Mouse (Mus musculus) heart, embryonic 16.5 days (tissue): Measurements from ENCODE around the gene Ncam1. TPM values are rescaled to one million over a fixed set of nuclear protein-coding genes. Genes with fewer than 3 reads are reported as not detected.

Experiments
- ATAC-seq: fragments of 200-750 bp; cut with Nextera tagmentation; replicated peaks from 2 replicates; pipeline ENCODE4 v1.8.0; 2017; ENCODE audit warnings: moderate number of reproducible peaks; ENCODE audit not compliant: insufficient read depth, low FRiP score; ENCODE audit errors: extremely low read depth
- H3K27ac ChIP-seq: fragments of 300-500 bp; sonication (generic); 2 replicates; pipeline ENCODE4 v1.5.1; 2014; ENCODE audit warnings: mild to moderate bottlenecking, low read length, control low read depth, moderate library complexity
- H3K27me3 ChIP-seq: fragments of 300-500 bp; sonication (generic); 2 replicates; pipeline ENCODE4 v1.6.1; 2014; ENCODE audit warnings: low read length, mixed read lengths; ENCODE audit not compliant: control insufficient read depth, insufficient read depth
- H3K36me3 ChIP-seq: fragments of 300-500 bp; sonication (generic); 2 replicates; pipeline ENCODE4 v1.6.1; 2014; ENCODE audit not compliant: control insufficient read depth, insufficient read depth
- H3K4me1 ChIP-seq: fragments of 300-500 bp; sonication (generic); 2 replicates; pipeline ENCODE4 v1.6.1; 2014; ENCODE audit warnings: low read length, mixed read lengths; ENCODE audit not compliant: control insufficient read depth, insufficient read depth
- H3K4me2 ChIP-seq: fragments of 300-500 bp; sonication (generic); 2 replicates; pipeline ENCODE4 v1.6.1; 2014; ENCODE audit warnings: low read depth, mild to moderate bottlenecking, control low read depth, low read length
- H3K4me3 ChIP-seq: fragments of 300-500 bp; sonication (generic); 2 replicates; pipeline ENCODE4 v1.5.1; 2014; ENCODE audit warnings: mild to moderate bottlenecking, control low read depth, low read length
- H3K9ac ChIP-seq: fragments of 300-500 bp; sonication (generic); 2 replicates; pipeline ENCODE4 v1.6.1; 2014; ENCODE audit warnings: low read length, control low read depth
- H3K9me3 ChIP-seq: fragments of 300-500 bp; sonication (generic); replicated peaks from 2 replicates; pipeline ENCODE4 v1.6.1; 2016; ENCODE audit warnings: low read length; ENCODE audit not compliant: control insufficient read depth
- WGBS: fragments of 180-500 bp; shearing (Covaris S2); extraction: QIAGEN DNeasy Blood & Tissue Kit; methylation state at CpG from one replicate; pipeline ENCODE4 v1.1.7; 2014; 5-methylcytosine and 5-hydroxymethylcytosine counted together
- polyA plus RNA-seq: library from polyadenylated mRNA; unstranded; fragments of >200 nt; fragmentation: Nextera tagmentation; extraction: Ambion mirVana; gene quantifications from 2 replicates; pipeline ENCODE4 v1.2.1, GENCODE M21; 2015

Gene Ncam1
- polyA plus RNA-seq, 1 experiment from 2014 or later, result 153 TPM

DNA sequence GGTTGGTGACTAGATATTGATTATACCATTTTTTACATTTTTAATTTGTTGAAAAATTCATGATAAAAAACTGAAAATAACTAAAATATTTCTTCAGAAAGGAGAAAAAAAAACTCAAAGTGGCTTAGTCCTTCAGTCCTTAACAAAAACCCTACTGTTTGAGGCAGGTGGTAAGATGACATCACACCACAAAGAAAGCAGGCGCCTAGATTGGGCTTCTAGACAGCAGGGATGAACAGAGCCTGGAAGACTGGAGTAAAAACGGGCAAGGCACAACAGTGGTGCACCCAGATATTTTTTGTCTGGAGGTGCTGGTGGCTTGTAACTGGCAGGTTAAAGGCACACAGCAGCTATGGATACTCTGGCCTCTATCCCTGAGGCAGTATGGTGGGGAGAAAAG is 168.4 kb downstream of the Ncam1 start:
- H3K4me2 ChIP-seq, result no peak overlapping the region
- no peaks in the 10 kb centered on the region for H3K36me3 ChIP-seq
- no peak overlapping the region for H3K27ac ChIP-seq
- H3K4me3 ChIP-seq, result no peak overlapping the region
- peaks cover 7% of the 10 kb centered on the region for H3K4me1 ChIP-seq
- no peaks in the 10 kb centered on the region for H3K27me3 ChIP-seq
- 77% methylated on average over 2 of the region's 2 CpGs for WGBS
- no peak for ATAC-seq
- no peak overlapping the region for H3K9ac ChIP-seq
- no peaks in the 10 kb centered on the region for H3K9me3 ChIP-seq

DNA sequence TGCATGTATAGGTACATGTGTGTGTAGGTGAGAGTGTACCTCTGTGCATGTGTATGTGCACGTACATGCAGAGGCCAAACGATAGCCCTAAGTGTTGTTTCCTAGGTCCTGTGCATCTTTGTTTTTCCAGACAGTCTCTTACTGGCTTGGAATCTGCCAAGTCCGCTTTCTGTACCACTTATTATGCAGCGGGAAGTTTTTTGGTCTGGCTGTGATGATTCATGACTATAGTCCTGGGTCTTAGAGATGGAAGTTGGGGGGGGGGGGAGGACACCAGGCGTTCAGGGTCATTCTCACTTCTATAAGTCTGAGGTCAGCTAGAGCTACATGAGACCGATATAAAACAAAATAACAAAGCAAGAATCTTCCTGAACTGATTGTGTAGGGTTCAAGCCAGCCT is 173.8 kb downstream of the Ncam1 start:
- H3K27me3 ChIP-seq, result no peaks in the 10 kb centered on the region

DNA sequence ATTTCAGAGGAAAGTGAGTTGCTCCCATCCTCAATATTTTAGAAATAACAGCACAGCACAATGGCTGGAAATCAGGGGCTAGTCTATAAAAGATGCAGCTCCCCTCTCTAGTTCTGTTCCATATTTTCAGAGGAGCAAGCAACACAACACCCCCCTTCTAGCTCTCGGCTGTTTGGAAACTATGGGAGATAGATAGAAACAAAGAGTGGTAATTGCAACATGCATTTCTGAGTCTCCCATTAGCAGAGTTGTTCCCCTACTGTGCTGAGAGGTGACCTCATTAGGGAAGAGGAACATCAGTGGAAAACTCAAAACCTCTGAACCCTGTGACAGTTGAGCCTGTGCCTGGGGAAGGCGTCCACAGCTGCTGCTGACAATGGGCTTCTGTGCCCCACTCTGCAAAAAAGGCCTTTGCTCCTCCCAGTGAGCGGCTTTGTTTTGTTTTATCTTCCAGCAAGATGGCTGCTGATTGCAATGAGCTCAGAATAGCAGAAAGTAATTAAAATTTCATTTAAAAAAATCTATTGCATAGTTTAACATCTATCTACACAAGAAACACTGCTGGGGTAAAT is 174.7 kb downstream of the Ncam1 start:
- H3K4me2 ChIP-seq, result no peak overlapping the region
- ATAC-seq, result no peak
- 68% methylated on average over 3 of the region's 3 CpGs for WGBS
- no peaks in the 10 kb centered on the region for H3K36me3 ChIP-seq
- H3K9me3 ChIP-seq, result no peaks in the 10 kb centered on the region
- no peaks in the 10 kb centered on the region for H3K27me3 ChIP-seq
- no peak overlapping the region for H3K27ac ChIP-seq
- H3K4me1 ChIP-seq, result peaks cover 7% of the 10 kb centered on the region
- H3K4me3 ChIP-seq, result no peak overlapping the region
- H3K9ac ChIP-seq, result no peak overlapping the region

More for the DNA sequence above, 173.8 kb downstream of the Ncam1 start:
- Histone ChIP-seq H3K4me3 (no peak overlapping the region), H3K36me3 (no peaks in the 10 kb centered on the region), H3K4me2 (no peak overlapping the region), H3K4me1 (peaks cover 4% of the 10 kb centered on the region), H3K27ac (no peak overlapping the region), H3K9ac (no peak overlapping the region), H3K9me3 (no peaks in the 10 kb centered on the region)
- 88% methylated on average over 6 of the region's 6 CpGs for WGBS
- no peak for ATAC-seq

DNA sequence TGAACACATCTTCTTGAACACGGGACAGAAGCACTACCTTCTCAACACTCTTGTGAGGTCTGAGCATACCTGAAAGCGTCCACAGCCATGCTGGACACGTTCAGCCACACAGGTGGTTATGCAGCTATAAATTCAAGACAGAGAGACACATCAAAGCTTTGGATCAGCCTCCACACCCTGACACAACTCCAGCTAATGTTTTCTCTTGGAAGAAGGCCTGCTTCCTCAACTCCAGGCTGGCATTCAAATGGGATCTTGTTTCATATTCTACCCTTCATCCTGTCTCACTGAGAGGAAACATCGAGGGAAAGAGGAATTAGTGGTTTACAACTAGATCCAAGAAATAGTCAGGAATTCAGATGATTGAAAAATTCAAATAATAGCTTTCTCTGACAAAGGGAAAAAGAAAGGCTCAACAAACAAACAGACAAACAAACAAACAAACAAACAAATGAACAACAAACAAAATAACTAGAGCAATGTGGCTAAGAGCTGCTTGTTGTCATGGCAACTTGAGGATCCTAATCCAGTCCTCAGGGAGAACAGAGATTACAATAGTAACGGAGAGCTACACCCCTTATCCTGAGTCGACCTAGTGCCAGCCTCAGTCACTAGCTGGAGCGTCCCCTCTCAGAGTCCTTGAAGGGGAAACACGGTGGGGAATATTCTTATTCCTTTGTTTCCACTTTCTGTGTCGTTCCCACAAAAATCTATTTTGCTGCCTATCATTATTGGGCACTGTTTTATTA is 175.6 kb downstream of the Ncam1 start:
- H3K4me3 ChIP-seq, result no peak overlapping the region
- H3K27ac ChIP-seq, result no peak overlapping the region
- H3K9me3 ChIP-seq, result no peaks in the 10 kb centered on the region
- no peak overlapping the region for H3K9ac ChIP-seq
- no peak for ATAC-seq
- WGBS, result 76% methylated on average over 9 of the region's 9 CpGs
- peaks cover 14% of the 10 kb centered on the region for H3K4me1 ChIP-seq
- no peaks in the 10 kb centered on the region for H3K36me3 ChIP-seq
- no peak overlapping the region for H3K4me2 ChIP-seq
- H3K27me3 ChIP-seq, result no peaks in the 10 kb centered on the region

DNA sequence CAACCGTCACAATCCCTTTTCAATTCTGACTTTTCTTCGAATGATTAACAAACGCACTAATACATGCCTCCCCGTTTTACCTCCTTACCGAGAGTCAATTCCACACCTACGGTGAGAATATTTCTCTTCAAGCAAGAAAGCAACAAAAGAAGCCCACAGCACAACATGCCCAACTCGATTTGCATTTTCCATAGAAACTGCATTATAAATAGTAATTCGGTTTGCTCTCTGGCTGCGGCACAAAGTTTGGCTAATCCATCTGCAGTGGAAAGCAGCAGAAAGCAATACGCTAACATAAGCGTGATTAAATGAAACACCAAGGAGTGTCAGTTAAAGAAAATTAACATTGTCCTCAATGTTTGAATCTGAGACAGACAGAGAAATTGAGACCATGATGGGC is 177.0 kb downstream of the Ncam1 start:
- no peaks in the 10 kb centered on the region for H3K27me3 ChIP-seq
- no peak for ATAC-seq
- 95% methylated on average over 11 of the region's 11 CpGs for WGBS
- H3K9ac ChIP-seq, result no peak overlapping the region
- no peaks in the 10 kb centered on the region for H3K9me3 ChIP-seq
- H3K27ac ChIP-seq, result no peak overlapping the region
- no peak overlapping the region for H3K4me3 ChIP-seq
- no peak overlapping the region for H3K4me2 ChIP-seq
- H3K4me1 ChIP-seq, result peaks cover 16% of the 10 kb centered on the region
- no peaks in the 10 kb centered on the region for H3K36me3 ChIP-seq

DNA sequence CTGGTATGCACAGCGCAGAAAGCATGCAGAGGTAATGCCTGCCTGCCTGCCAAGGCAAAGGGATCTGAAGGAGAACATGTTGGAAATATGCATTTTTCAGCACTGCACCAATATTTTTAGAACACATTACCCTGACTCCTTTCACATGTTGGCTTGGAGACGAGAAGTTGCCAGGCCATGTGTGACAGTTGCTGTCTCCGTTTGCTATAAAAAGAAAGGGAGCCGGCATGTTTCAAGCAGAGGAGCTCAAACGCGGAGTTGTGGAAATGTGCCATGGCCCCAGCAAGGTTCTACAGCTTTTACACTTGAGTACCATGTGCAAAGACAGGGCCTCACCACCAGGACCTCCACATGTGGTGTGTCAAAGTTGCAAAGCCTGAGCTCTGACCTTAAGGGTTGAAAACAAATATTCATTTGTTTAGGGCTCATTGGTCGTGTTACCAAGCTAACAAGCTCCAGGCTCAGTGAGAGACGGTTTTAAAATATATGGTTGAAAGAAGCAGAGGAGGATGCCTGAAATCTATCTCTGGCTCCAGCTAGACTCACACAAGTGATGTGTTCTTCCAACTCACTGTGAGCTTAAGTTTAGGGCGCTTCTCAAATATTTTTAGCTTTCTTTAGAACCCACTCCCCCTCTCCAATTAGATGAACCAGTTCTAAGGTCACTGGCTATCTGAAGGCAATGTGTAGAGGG is 179.9 kb downstream of the Ncam1 start:
- no peak for ATAC-seq
- Histone ChIP-seq H3K27ac (no peak overlapping the region), H3K36me3 (no peaks in the 10 kb centered on the region), H3K27me3 (no peaks in the 10 kb centered on the region), H3K4me3 (no peak overlapping the region), H3K4me2 (no peak overlapping the region), H3K9me3 (no peaks in the 10 kb centered on the region), H3K9ac (no peak overlapping the region), H3K4me1 (peaks cover 20% of the 10 kb centered on the region)
- WGBS, result 65% methylated on average over 9 of the region's 9 CpGs

DNA sequence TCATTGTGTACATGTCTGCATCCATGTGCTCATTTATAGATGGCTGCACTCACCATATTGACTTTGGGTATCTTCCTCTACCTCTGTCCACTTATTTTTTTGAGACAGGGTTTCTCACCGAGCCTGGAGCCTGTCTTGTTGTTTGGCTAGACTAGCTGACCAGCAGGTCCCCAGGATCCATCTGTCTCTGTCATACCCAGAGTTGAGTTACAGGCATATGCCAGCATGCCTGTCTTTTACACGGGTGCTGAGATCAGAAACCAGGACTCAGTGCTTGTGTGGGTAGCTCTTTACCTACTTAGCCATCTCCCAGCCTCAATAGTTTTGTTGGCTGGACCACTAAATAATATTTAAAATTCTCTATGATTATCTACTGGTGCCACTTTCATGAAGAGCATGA is 180.5 kb downstream of the Ncam1 start:
- Histone ChIP-seq H3K9me3 (no peaks in the 10 kb centered on the region), H3K4me3 (no peak overlapping the region), H3K4me1 (peaks cover 20% of the 10 kb centered on the region), H3K36me3 (no peaks in the 10 kb centered on the region), H3K27ac (no peak overlapping the region), H3K4me2 (no peak overlapping the region), H3K27me3 (no peaks in the 10 kb centered on the region), H3K9ac (no peak overlapping the region)
- no peak for ATAC-seq
- 67% methylated on average over 2 of the region's 2 CpGs for WGBS

DNA sequence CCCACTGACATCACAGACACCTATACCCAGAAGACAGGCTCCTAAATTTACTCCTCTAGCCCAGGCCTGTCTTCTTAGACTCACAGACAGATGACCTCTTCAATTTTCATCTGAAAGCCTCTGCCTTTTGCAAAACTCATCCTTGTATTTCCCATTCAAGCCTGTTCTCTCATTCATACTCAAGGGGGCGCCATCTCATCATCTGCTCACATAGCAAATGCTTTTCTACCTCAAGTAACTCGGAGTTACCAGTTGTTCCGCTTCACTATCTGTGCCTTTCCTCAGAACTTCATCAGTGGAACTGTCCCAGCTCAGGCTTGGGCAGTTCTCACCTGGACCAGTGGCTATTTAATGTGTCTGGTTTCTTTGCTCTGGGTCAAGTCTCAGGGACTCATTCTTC is 181.5 kb downstream of the Ncam1 start:
- H3K27ac ChIP-seq, result no peak overlapping the region
- H3K4me3 ChIP-seq, result no peak overlapping the region
- H3K9me3 ChIP-seq, result no peaks in the 10 kb centered on the region
- H3K9ac ChIP-seq, result no peak overlapping the region
- H3K4me1 ChIP-seq, result peaks cover 20% of the 10 kb centered on the region
- H3K36me3 ChIP-seq, result no peaks in the 10 kb centered on the region
- H3K27me3 ChIP-seq, result no peaks in the 10 kb centered on the region
- H3K4me2 ChIP-seq, result no peak overlapping the region
- WGBS, result 12% methylated on average over 3 of the region's 3 CpGs
- ATAC-seq, result no peak

DNA sequence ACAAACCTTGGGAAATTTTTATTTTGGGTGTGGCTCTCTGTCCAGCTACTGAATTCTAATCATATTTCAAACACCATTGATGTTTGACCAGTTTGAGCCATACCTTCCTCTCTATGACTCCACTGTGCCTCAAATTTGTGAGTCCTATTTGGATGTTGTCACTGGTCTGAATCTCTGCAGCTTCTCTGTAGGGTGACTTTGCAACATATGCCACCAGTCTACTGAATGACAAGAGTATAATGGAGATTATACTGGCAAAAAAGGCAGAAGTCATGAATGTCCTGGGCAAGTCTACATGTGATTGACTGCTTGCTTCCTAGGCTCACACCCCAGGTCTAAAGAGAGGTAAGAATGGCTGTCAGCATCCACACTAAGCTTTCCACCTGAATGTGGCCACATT is 186.3 kb downstream of the Ncam1 start:
- H3K9ac ChIP-seq, result no peak overlapping the region
- H3K27ac ChIP-seq, result no peak overlapping the region
- H3K27me3 ChIP-seq, result no peaks in the 10 kb centered on the region
- peaks cover 10% of the 10 kb centered on the region for H3K4me1 ChIP-seq
- no peaks in the 10 kb centered on the region for H3K36me3 ChIP-seq
- no peak overlapping the region for H3K4me3 ChIP-seq
- no peak for ATAC-seq
- no peak overlapping the region for H3K4me2 ChIP-seq
- no peaks in the 10 kb centered on the region for H3K9me3 ChIP-seq
